Mouse (Mus musculus): ENCODE data around the gene Slc41a2. TPM values are rescaled to one million over a fixed set of nuclear protein-coding genes. Genes with fewer than 3 reads are reported as not detected.
A peak's percentile ranks its signal among the peaks of the same experiment; 100 is the strongest.

The Slc41a2 gene
- polyA plus RNA-seq, 1 experiment from 2014 or later: 0.25 TPM

- 53% methylated on average over 7 of the region's 7 CpGs for WGBS
- H3K4me3 ChIP-seq: no peak overlapping the region
- DNase-seq (ENCODE audit: low spot score): no peak
- no peaks in the 10 kb centered on the region for H3K9me3 ChIP-seq (replicated peaks)
- no peaks in the 10 kb centered on the region for H3K36me3 ChIP-seq
- H3K4me1 ChIP-seq: no peaks in the 10 kb centered on the region
- no peak overlapping the region for H3K27ac ChIP-seq
- no peaks in the 10 kb centered on the region for H3K27me3 ChIP-seq (ENCODE audit: low read depth, poor library complexity, severe bottlenecking)
Measured at GRCm38 (mm10) chr10:83322551-83323100, 15.1 kb downstream of the Slc41a2 start.

- H3K27ac ChIP-seq: no peak overlapping the region
- H3K9me3 ChIP-seq (replicated peaks): no peaks in the 10 kb centered on the region
- no peaks in the 10 kb centered on the region for H3K36me3 ChIP-seq
- no peaks in the 10 kb centered on the region for H3K27me3 ChIP-seq (ENCODE audit: low read depth, poor library complexity, severe bottlenecking)
- no peak overlapping the region for H3K4me3 ChIP-seq
- H3K4me1 ChIP-seq: no peaks in the 10 kb centered on the region
- WGBS: 92% methylated on average over 6 of the region's 6 CpGs
- no peak for DNase-seq (ENCODE audit: low spot score)
Measured at GRCm38 (mm10) chr10:83321528-83321927, 16.2 kb downstream of the Slc41a2 start.

GRCm38 (mm10) chr10:83320870-83321269 is 16.8 kb downstream of the Slc41a2 start:
- Histone ChIP-seq H3K9me3 (replicated peaks) (no peaks in the 10 kb centered on the region), H3K27me3 (ENCODE audit: low read depth, poor library complexity, severe bottlenecking) (no peaks in the 10 kb centered on the region), H3K4me1 (no peaks in the 10 kb centered on the region), H3K4me3 (no peak overlapping the region), H3K27ac (no peak overlapping the region), H3K36me3 (no peaks in the 10 kb centered on the region)
- no peak for DNase-seq (ENCODE audit: low spot score)
- 94% methylated on average over 7 of the region's 7 CpGs for WGBS

GRCm38 (mm10) chr10:83320396-83320795 is 17.3 kb downstream of the Slc41a2 start:
- Histone ChIP-seq H3K9me3 (replicated peaks) (no peaks in the 10 kb centered on the region), H3K27ac (no peak overlapping the region), H3K4me1 (no peaks in the 10 kb centered on the region), H3K4me3 (no peak overlapping the region), H3K36me3 (no peaks in the 10 kb centered on the region), H3K27me3 (ENCODE audit: low read depth, poor library complexity, severe bottlenecking) (no peaks in the 10 kb centered on the region)
- DNase-seq (ENCODE audit: low spot score): no peak
- WGBS: 85% methylated on average over 6 of the region's 6 CpGs

- Histone ChIP-seq H3K4me1 (no peaks in the 10 kb centered on the region), H3K4me3 (no peak overlapping the region), H3K9me3 (replicated peaks) (no peaks in the 10 kb centered on the region), H3K36me3 (no peaks in the 10 kb centered on the region), H3K27ac (no peak overlapping the region), H3K27me3 (ENCODE audit: low read depth, poor library complexity, severe bottlenecking) (no peaks in the 10 kb centered on the region)
- DNase-seq (ENCODE audit: low spot score): no peak
- WGBS: 89% methylated on average over 5 of the region's 5 CpGs
Measured at GRCm38 (mm10) chr10:83313033-83313432, 24.6 kb downstream of the Slc41a2 start.

GRCm38 (mm10) chr10:83310356-83310755 is 27.3 kb downstream of the Slc41a2 start:
- Histone ChIP-seq H3K27me3 (ENCODE audit: low read depth, poor library complexity, severe bottlenecking) (no peaks in the 10 kb centered on the region), H3K9me3 (replicated peaks) (no peaks in the 10 kb centered on the region), H3K36me3 (no peaks in the 10 kb centered on the region), H3K4me1 (no peaks in the 10 kb centered on the region), H3K4me3 (no peak overlapping the region), H3K27ac (no peak overlapping the region)
- 92% methylated on average over 7 of the region's 7 CpGs for WGBS
- DNase-seq (ENCODE audit: low spot score): no peak

GRCm38 (mm10) chr10:83301687-83302086 is 36.0 kb downstream of the Slc41a2 start:
- WGBS: 73% methylated on average over 4 of the region's 4 CpGs
- no peaks in the 10 kb centered on the region for H3K27me3 ChIP-seq (ENCODE audit: low read depth, poor library complexity, severe bottlenecking)
- no peaks in the 10 kb centered on the region for H3K9me3 ChIP-seq (replicated peaks)
- no peak overlapping the region for H3K27ac ChIP-seq
- no peaks in the 10 kb centered on the region for H3K4me1 ChIP-seq
- DNase-seq (ENCODE audit: low spot score): no peak
- H3K36me3 ChIP-seq: no peaks in the 10 kb centered on the region
- H3K4me3 ChIP-seq: no peak overlapping the region

GRCm38 (mm10) chr10:83301054-83301453 is 36.6 kb downstream of the Slc41a2 start:
- Histone ChIP-seq H3K4me3 (no peak overlapping the region), H3K9me3 (replicated peaks) (no peaks in the 10 kb centered on the region), H3K27ac (no peak overlapping the region), H3K27me3 (ENCODE audit: low read depth, poor library complexity, severe bottlenecking) (no peaks in the 10 kb centered on the region; the same call in 1 of the 2 replicates), H3K36me3 (no peaks in the 10 kb centered on the region), H3K4me1 (no peaks in the 10 kb centered on the region)
- DNase-seq (ENCODE audit: low spot score): no peak
- WGBS: 90% methylated on average over 3 of the region's 3 CpGs

GRCm38 (mm10) chr10:83297017-83297416 is 40.7 kb downstream of the Slc41a2 start:
- no peaks in the 10 kb centered on the region for H3K9me3 ChIP-seq (replicated peaks)
- WGBS: 86% methylated on average over 4 of the region's 4 CpGs
- no peak for DNase-seq (ENCODE audit: low spot score)

GRCm38 (mm10) chr10:83294746-83295145 is 42.9 kb downstream of the Slc41a2 start:
- WGBS: 31% methylated on average over 9 of the region's 9 CpGs
- H3K36me3 ChIP-seq: no peaks in the 10 kb centered on the region
- no peaks in the 10 kb centered on the region for H3K9me3 ChIP-seq (replicated peaks)
- H3K4me1 ChIP-seq: peaks cover 17% of the 10 kb centered on the region
- H3K27me3 ChIP-seq (ENCODE audit: low read depth, poor library complexity, severe bottlenecking): no peaks in the 10 kb centered on the region; the same call in 1 of the 2 replicates
- H3K4me3 ChIP-seq: no peak overlapping the region
- H3K27ac ChIP-seq: no peak overlapping the region
- DNase-seq (ENCODE audit: low spot score): no peak

More at GRCm38 (mm10) chr10:83297017-83297416, 40.7 kb downstream of the Slc41a2 start:
- Histone ChIP-seq H3K4me1 (peaks cover 17% of the 10 kb centered on the region), H3K36me3 (no peaks in the 10 kb centered on the region), H3K4me3 (no peak overlapping the region), H3K27me3 (ENCODE audit: low read depth, poor library complexity, severe bottlenecking) (no peaks in the 10 kb centered on the region; the same call in 1 of the 2 replicates), H3K27ac (no peak overlapping the region)

- 91% methylated on average over 9 of the region's 9 CpGs for WGBS
- no peaks in the 10 kb centered on the region; the same call in 1 of the 2 replicates for H3K27me3 ChIP-seq (ENCODE audit: low read depth, poor library complexity, severe bottlenecking)
- DNase-seq (ENCODE audit: low spot score): peak; percentile 24
Measured at GRCm38 (mm10) chr10:83293352-83293751, 44.3 kb downstream of the Slc41a2 start.

GRCm38 (mm10) chr10:83291731-83292130 is 46.0 kb downstream of the Slc41a2 start:
- DNase-seq (ENCODE audit: low spot score): peak; percentile 15
- no peaks in the 10 kb centered on the region for H3K9me3 ChIP-seq (replicated peaks)
- H3K4me1 ChIP-seq: peaks cover 20% of the 10 kb centered on the region
- H3K4me3 ChIP-seq: no peak overlapping the region
- H3K36me3 ChIP-seq: no peaks in the 10 kb centered on the region
- H3K27me3 ChIP-seq (ENCODE audit: low read depth, poor library complexity, severe bottlenecking): no peaks in the 10 kb centered on the region; the same call in 1 of the 2 replicates
- no peak overlapping the region for H3K27ac ChIP-seq
- WGBS: 92% methylated on average over 11 of the region's 11 CpGs

More at GRCm38 (mm10) chr10:83293352-83293751, 44.3 kb downstream of the Slc41a2 start:
- H3K4me3 ChIP-seq: no peak overlapping the region
- no peaks in the 10 kb centered on the region for H3K36me3 ChIP-seq
- no peaks in the 10 kb centered on the region for H3K9me3 ChIP-seq (replicated peaks)
- H3K27ac ChIP-seq: no peak overlapping the region
- peaks cover 17% of the 10 kb centered on the region for H3K4me1 ChIP-seq

GRCm38 (mm10) chr10:83287828-83288227 is 49.9 kb downstream of the Slc41a2 start:
- DNase-seq (ENCODE audit: low spot score): peak; percentile 18
- WGBS: 83% methylated on average over 6 of the region's 6 CpGs
- H3K4me3 ChIP-seq: no peak overlapping the region
- H3K4me1 ChIP-seq: peaks cover 14% of the 10 kb centered on the region
- H3K36me3 ChIP-seq: no peaks in the 10 kb centered on the region
- H3K27me3 ChIP-seq (ENCODE audit: low read depth, poor library complexity, severe bottlenecking): no peaks in the 10 kb centered on the region
- H3K9me3 ChIP-seq (replicated peaks): no peaks in the 10 kb centered on the region
- no peak overlapping the region for H3K27ac ChIP-seq

- peak overlapping the region; percentile 25; the same call in 1 of the 2 replicates for H3K27ac ChIP-seq
- peaks cover 14% of the 10 kb centered on the region for H3K4me1 ChIP-seq
- DNase-seq (ENCODE audit: low spot score): peak; percentile 28
- H3K36me3 ChIP-seq: no peaks in the 10 kb centered on the region
- no peaks in the 10 kb centered on the region for H3K27me3 ChIP-seq (ENCODE audit: low read depth, poor library complexity, severe bottlenecking)
- no peaks in the 10 kb centered on the region for H3K9me3 ChIP-seq (replicated peaks)
- 55% methylated on average over 7 of the region's 7 CpGs for WGBS
- no peak overlapping the region for H3K4me3 ChIP-seq
Measured at GRCm38 (mm10) chr10:83286399-83286798, 51.3 kb downstream of the Slc41a2 start.

All from limb, embryonic 10.5 days (tissue).